Comparison of ENCODE assay signal across 8 mouse cellular contexts in genomic region chr12:24592956-24593672, GRCm38 (mm10). TPM values are rescaled to one million over a fixed set of nuclear protein-coding genes. Genes with fewer than 3 reads are reported as not detected.
DNase-seq lines count a peak whose midpoint lies in the region; ATAC-seq and TF ChIP-seq lines count a peak whose summit lies in the region.

No protein-coding gene starts in this region.

- in situ Hi-C loops in Patski (cut with MboI; ENCODE audit: low pct_unique_long_range_greater_than_20kb), result no loop called here

- DNase-seq in Patski (ENCODE audit: low read depth, low spot score), result no peak
- no peak for DNase-seq in heart, embryonic 10.5 days (ENCODE audit: low spot score)
- DNase-seq in kidney, adult 8-10 months, result peak; percentile 52 to 58
- DNase-seq in liver, embryonic 14.5 days (ENCODE audit: low read depth in 3 of 3, low spot score in 3 of 3), result no peak
- peak; percentile 83 to 84 for DNase-seq in spleen, postnatal 36 days (ENCODE audit: low spot score in 2 of 2)
- DNase-seq in c-Kit-positive CD71-positive TER-119-positive erythroid progenitor cells, embryonic 14.5 days (ENCODE audit: low spot score), result no peak

- peak; percentile 76 for ATAC-seq in Patski
- no peak for ATAC-seq in embryonic facial prominence, embryonic 12.5 days (ENCODE audit: insufficient number of reproducible peaks, insufficient read depth, low FRiP score, low TSS enrichment)
- peak; percentile 57; the same call in 1 of the 2 replicates for ATAC-seq in liver, embryonic 14.5 days (ENCODE audit: insufficient read depth)

- no peaks in the 10 kb centered on the region for H3K27me3 ChIP-seq in Patski
- H3K27me3 ChIP-seq in embryonic facial prominence, embryonic 12.5 days, result no peaks in the 10 kb centered on the region
- no peaks in the 10 kb centered on the region for H3K27me3 ChIP-seq in heart, embryonic 10.5 days (ENCODE audit: insufficient read depth, poor library complexity, severe bottlenecking)
- no peaks in the 10 kb centered on the region for H3K27me3 ChIP-seq in liver, embryonic 14.5 days (ENCODE audit: control insufficient read depth, insufficient read depth, low read length)
- no peaks in the 10 kb centered on the region for H3K27me3 ChIP-seq in myocyte (ENCODE audit: control insufficient read depth, insufficient read depth, insufficient read length)

- POLR2A ChIA-PET in Patski (lab: Charles Lee), result no interaction called here

- CTCF ChIA-PET in Patski (lab: Charles Lee), result interaction anchor here (2.9 kb wide), 1 partner anchor 122 kb away, joined by 10 read pairs; no protein-coding TSS in a partner anchor

- no peak for TF ChIP-seq CTCF in Patski (IDR thresholded peaks at IDR 0.05)
- no peak for TF ChIP-seq CTCF in liver, embryonic 14.5 days (IDR thresholded peaks at IDR 0.05; ENCODE audit: low read depth)

- H3K9ac ChIP-seq in embryonic facial prominence, embryonic 12.5 days, result no peak overlapping the region
- no peak overlapping the region for H3K9ac ChIP-seq in liver, embryonic 14.5 days (replicated peaks)

- H3K4me2 ChIP-seq in embryonic facial prominence, embryonic 12.5 days (replicated peaks), result peak overlapping the region; percentile 48
- H3K4me2 ChIP-seq in liver, embryonic 14.5 days (ENCODE audit: low read depth), result peak overlapping the region; percentile 53
- peak overlapping the region; percentile 90 for H3K4me2 ChIP-seq in myocyte (ENCODE audit: low read depth)

- H3K4me1 ChIP-seq in embryonic facial prominence, embryonic 12.5 days, result peaks cover 10% of the 10 kb centered on the region
- H3K4me1 ChIP-seq in heart, embryonic 10.5 days, result peaks cover 17% of the 10 kb centered on the region
- H3K4me1 ChIP-seq in liver, embryonic 14.5 days (replicated peaks; ENCODE audit: control insufficient read depth in 2 of 2, insufficient read depth in 2 of 2, low read length in 1 of 2), result peaks cover 0 to 8% of the 10 kb centered on the region in 2 experiments; a peak in 3 of 4 replicates

- H3K79me2 ChIP-seq in myocyte (ENCODE audit: control insufficient read depth, insufficient read depth), result no peaks in the 10 kb centered on the region

- peak overlapping the region; percentile 54; the same call in 1 of the 2 replicates for H3K27ac ChIP-seq in embryonic facial prominence, embryonic 12.5 days
- peak overlapping the region; percentile 1; the same call in 1 of the 2 replicates for H3K27ac ChIP-seq in heart, embryonic 10.5 days
- H3K27ac ChIP-seq in liver, embryonic 14.5 days, result no peak overlapping the region

- TF ChIP-seq EP300 in liver, embryonic 14.5 days (IDR thresholded peaks at IDR 0.05; ENCODE audit: low read depth), result no peak

- 13% methylated on average over 22 of the region's 22 CpGs for WGBS in embryonic facial prominence, embryonic 12.5 days
- 22% methylated on average over 22 of the region's 22 CpGs for WGBS in heart, embryonic 10.5 days
- whole genome bisulfite sequencing in liver, embryonic 14.5 days (ENCODE audit: insufficient replicate concordance), result 6% methylated on average over 22 of the region's 22 CpGs

- H3K4me3 ChIP-seq in embryonic facial prominence, embryonic 12.5 days, result peak overlapping the region; percentile 14; the same call in 1 of the 2 replicates
- H3K4me3 ChIP-seq in heart, embryonic 10.5 days, result peak overlapping the region; percentile 40
- H3K4me3 ChIP-seq in liver, embryonic 14.5 days (ENCODE audit: insufficient read depth in 1 of 2, low read depth in 2 of 2, low read length in 2 of 2), result peak overlapping the region; percentile 22 to 48
- H3K4me3 ChIP-seq in myocyte, result peak overlapping the region; percentile 15

- H3K36me3 ChIP-seq in embryonic facial prominence, embryonic 12.5 days, result no peaks in the 10 kb centered on the region
- H3K36me3 ChIP-seq in heart, embryonic 10.5 days, result peaks cover 46% of the 10 kb centered on the region
- H3K36me3 ChIP-seq in liver, embryonic 14.5 days (replicated peaks; ENCODE audit: control insufficient read depth, insufficient read depth, low read depth), result no peaks in the 10 kb centered on the region
- H3K36me3 ChIP-seq in myocyte (ENCODE audit: control insufficient read depth, insufficient read depth), result no peaks in the 10 kb centered on the region

- TF ChIP-seq POLR2A in myocyte (IDR thresholded peaks at IDR 0.05; ENCODE audit: insufficient read length, low read depth), result no peak

- H3K9me3 ChIP-seq in embryonic facial prominence, embryonic 12.5 days, result no peaks in the 10 kb centered on the region
- no peaks in the 10 kb centered on the region for H3K9me3 ChIP-seq in heart, embryonic 10.5 days
- H3K9me3 ChIP-seq in liver, embryonic 14.5 days (ENCODE audit: control insufficient read depth, low read length), result no peaks in the 10 kb centered on the region

- H3ac ChIP-seq in myocyte (ENCODE audit: control insufficient read depth, insufficient read length), result no peak overlapping the region

TF ChIP-seq in myocyte, 11 proteins besides CTCF, POLR2A, EP300 and RAD21:
- TF ChIP-seq MYOD1 (IDR thresholded peaks at IDR 0.05; ENCODE audit: control insufficient read depth in 1 of 3, insufficient read length in 2 of 3, low read depth in 2 of 3), result peak in 1 of 3 experiments; percentile 38
- no peak for TF ChIP-seq POLR2AphosphoS2 (IDR thresholded peaks at IDR 0.05; ENCODE audit: insufficient read length, low read depth)
- TF ChIP-seq REST (IDR thresholded peaks at IDR 0.05; ENCODE audit: insufficient read depth, insufficient read length), result no peak
- peak in 1 of 3 experiments; percentile 6 for TF ChIP-seq MYOG (IDR thresholded peaks at IDR 0.05; ENCODE audit: control insufficient read depth in 1 of 3, insufficient read depth in 1 of 3, insufficient read length in 2 of 3, low read depth in 2 of 3)

RNA-seq across cellular contexts. Expression of gene Grhl1, which starts 21.0 kb away (rescaled TPM):
- 0.98 TPM for polyA plus RNA-seq in Patski (2021)
- polyA plus RNA-seq in embryonic facial prominence, embryonic 12.5 days (2016; fragmentation: Nextera tagmentation; extraction: Ambion mirVana), result 1.1 and 2.5 TPM in 2 replicates
- polyA plus RNA-seq in heart, embryonic 10.5 days (2016; fragmentation: Nextera tagmentation; extraction: Ambion mirVana), result 4.1 and 5.1 TPM in 2 replicates
- 0.37 and 0.45 TPM in 2 replicates for polyA plus RNA-seq in liver, embryonic 14.5 days (2012; rRNA removed)
- 0.20 and 0.43 TPM in 2 replicates for polyA plus RNA-seq in liver, embryonic 14.5 days (2014; fragmentation: Nextera tagmentation; extraction: Ambion mirVana)
- polyA plus RNA-seq in myocyte (2012; fragmentation: generic; extraction: Trizol), result 0.41 TPM

RNA-seq across cellular contexts. Expression of gene Klf11, which starts 58.0 kb away (rescaled TPM):
- polyA plus RNA-seq in Patski (2021) (10.1 TPM), myocyte (2012; fragmentation: generic; extraction: Trizol) (4.1 TPM)
- 13.6 and 13.8 TPM in 2 replicates for polyA plus RNA-seq in embryonic facial prominence, embryonic 12.5 days (2016; fragmentation: Nextera tagmentation; extraction: Ambion mirVana)
- 12.0 and 16.2 TPM in 2 replicates for polyA plus RNA-seq in heart, embryonic 10.5 days (2016; fragmentation: Nextera tagmentation; extraction: Ambion mirVana)
- polyA plus RNA-seq in liver, embryonic 14.5 days (2012; rRNA removed), result 5.4 TPM in 2 replicates
- polyA plus RNA-seq in liver, embryonic 14.5 days (2014; fragmentation: Nextera tagmentation; extraction: Ambion mirVana), result 6.9 and 7.7 TPM in 2 replicates

Comparison
In these comparisons a context has a peak if more than half of its experiments do, and no peak if none do; other contexts are left out.
1. DNase-seq: peak in kidney, adult 8-10 months (2 of 2) and spleen, postnatal 36 days (2 of 2); none in Patski (single experiment), heart, embryonic 10.5 days (single experiment), liver, embryonic 14.5 days (0 of 3) and c-Kit-positive CD71-positive TER-119-positive erythroid progenitor cells, embryonic 14.5 days (single experiment).
2. Peak in every context shown above with its lines, with median percentiles within 50 percentile points of each other: H3K4me2 ChIP-seq and H3K4me3 ChIP-seq.